Mouse (Mus musculus): ENCODE results near the gene Efnb2. TPM values are rescaled to one million over a fixed set of nuclear protein-coding genes. Genes with fewer than 3 reads are reported as not detected.

Gene Efnb2
- total RNA-seq, 2 experiments from 2014 or later: 24.8 to 29.4 TPM

DNA sequence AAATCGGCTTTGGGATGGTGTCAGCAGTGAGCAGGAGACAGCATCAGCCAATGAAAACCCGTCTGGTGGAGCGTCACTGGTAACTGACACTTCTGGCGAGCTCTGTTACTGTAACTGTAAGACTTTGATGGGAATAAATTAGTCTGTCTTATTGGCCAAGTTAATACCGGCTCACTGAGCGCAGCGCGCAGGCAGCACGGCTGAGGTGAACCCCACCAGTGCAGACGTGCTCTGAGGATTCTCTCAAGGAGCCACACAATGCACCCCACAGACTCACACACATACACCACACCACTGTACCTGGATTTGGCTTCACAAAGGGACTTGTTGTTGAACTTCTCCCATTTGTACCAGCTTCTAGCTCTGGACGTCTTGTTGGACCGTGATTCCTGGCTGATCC lies 39.0 kb downstream of the Efnb2 start:
- intact Hi-C loops (cut with DNase I): no loop called here

DNA sequence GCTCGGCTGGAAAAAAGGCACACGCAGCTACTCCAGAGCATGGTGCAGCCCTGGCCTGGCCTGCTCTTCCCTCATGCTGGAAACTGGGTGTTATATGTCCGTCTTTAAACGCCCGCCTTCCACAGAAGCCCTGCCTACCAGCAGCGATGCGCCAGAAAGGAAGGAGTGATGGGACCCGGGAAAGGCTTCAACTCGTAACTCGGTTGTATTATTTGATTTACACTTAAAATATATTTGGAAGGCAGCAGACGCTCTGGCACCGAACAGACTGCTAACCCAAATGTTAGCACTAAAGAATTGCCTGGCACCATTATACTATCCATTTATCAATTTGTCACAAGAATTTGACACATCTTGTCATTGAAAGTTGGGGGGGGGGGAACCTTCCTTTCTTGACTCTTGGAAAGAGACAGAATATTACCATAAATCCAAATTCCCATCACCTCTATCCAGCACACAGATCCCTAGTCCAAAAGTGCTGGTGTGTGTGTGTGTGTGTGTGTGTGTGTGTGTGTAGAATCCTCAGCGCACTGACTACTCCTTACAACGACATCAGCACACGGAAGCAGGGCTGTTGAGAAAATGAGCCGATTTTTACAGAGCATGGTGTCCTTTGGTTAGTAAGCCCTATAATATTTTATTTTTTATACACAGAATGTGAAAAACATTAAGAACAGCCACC lies 39.7 kb downstream of the Efnb2 start:
- intact Hi-C loops (cut with DNase I): no loop called here
- DNase-seq (ENCODE audit: low spot score): no peak

More for the DNA sequence above, 39.0 kb downstream of the Efnb2 start:
- DNase-seq (ENCODE audit: low spot score): no peak

- no peak for DNase-seq (ENCODE audit: low spot score)
- intact Hi-C loops (cut with DNase I): no loop called here
Observed at GRCm38 (mm10) chr8:8620536-8620935, 40.5 kb downstream of the Efnb2 start.

- DNase-seq (ENCODE audit: low spot score): no peak
- intact Hi-C loops (cut with DNase I): no loop called here
Observed at GRCm38 (mm10) chr8:8619221-8620194, 41.5 kb downstream of the Efnb2 start.

DNA sequence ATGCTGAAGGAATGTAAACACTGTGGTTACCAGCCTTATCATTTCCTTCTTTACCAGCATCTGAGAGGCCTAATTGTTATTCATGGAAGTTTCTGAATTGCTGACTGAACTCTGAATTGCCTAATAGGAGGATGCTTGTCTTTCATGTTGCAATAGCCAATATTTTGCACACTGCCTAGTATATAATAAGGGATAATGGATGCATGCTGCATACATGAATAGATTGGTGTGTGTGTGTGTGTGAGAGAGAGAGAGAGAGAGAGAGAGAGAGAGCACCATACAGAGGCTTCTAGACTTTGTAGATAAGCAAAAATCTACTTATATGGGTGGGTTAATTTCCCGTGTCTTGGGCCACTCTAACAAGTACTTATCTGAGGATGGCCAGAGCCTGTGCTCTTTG lies 47.2 kb downstream of the Efnb2 start:
- intact Hi-C loops (cut with DNase I): no loop called here
- DNase-seq (ENCODE audit: low spot score): no peak

DNA sequence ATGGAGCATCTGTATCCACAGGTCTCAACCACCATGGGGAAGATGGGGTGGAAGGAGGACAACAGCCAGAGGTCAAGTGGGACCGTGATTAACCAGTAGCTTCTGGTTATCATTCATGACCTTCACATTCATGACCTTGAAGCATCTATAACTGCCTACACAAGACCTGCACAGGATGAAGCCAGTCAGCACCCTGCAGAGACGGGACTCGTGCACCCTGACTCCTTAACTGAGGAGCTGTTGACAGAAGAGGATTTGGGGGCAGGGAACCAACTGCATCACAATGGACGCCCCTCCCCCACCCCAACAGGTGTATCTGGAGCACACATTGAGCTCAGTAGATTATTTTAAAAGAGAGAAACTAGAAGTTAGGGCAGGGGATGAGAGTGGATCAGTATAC lies 49.1 kb downstream of the Efnb2 start:
- DNase-seq (ENCODE audit: low spot score): no peak
- intact Hi-C loops (cut with DNase I): no loop called here

DNA sequence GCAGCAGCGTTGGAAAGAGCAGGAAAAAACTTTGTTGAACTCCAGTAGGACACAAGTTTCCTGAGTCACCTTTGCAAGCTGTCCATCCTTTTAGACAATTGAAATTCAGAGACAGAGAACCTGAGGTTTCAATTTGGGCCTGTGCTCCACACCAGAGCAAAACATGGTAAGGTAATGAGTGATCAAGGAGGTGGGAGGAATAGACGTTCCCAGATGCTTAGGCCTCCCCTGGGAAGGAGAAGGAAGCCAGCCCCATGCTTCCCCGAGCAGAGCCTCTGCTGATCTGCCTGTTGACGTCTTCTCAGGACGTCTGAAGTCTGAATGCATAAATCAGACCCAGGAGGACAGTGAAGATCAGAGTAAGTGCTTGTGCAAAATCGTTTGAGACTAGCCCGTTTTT lies 51.3 kb downstream of the Efnb2 start:
- intact Hi-C loops (cut with DNase I): no loop called here
- DNase-seq (ENCODE audit: low spot score): no peak

DNA sequence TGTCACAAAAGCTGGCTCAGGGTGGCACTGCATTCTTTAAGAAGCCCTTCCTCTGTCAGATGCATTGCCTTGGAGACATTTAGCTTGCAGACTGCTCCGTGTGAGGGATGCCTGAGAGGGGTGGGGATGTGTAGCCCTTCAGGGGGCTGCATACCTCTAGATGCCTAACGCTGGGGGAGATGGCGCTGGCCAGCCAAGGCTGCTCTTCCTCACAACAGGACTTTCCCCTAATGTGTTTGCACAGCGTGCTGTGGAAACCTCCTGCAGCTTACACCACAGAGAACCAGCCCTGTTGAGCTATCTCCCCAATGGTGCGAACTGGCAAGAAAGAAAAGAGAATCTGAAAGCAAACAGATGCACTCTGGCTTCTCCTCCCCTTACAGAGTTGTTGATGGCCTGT lies 51.9 kb downstream of the Efnb2 start:
- intact Hi-C loops (cut with DNase I): no loop called here
- no peak for DNase-seq (ENCODE audit: low spot score)

- intact Hi-C loops (cut with DNase I): no loop called here
Observed at GRCm38 (mm10) chr8:8605621-8606020, 55.4 kb downstream of the Efnb2 start.

DNA sequence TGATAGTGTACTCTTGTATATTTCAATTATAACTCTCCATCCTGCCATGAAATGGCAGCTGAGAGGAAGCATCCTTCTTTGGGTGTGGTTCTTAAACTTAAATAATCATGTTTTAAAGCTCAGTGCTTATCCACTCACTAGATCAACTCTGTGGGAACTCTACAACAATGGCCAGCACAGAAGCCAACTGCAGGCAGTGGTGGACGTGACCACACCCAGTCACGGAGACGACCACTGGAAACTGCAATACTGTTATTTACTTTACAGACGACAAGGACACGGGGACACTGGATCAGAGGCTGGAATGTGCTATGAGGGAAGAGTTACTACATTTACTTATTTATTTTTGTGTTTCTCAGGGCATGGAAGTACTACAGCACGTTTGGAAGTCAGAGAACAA lies 57.2 kb downstream of the Efnb2 start:
- intact Hi-C loops (cut with DNase I): no loop called here
- no peak for DNase-seq (ENCODE audit: low spot score)

More at GRCm38 (mm10) chr8:8605621-8606020, 55.4 kb downstream of the Efnb2 start:
- no peak for DNase-seq (ENCODE audit: low spot score)

DNA sequence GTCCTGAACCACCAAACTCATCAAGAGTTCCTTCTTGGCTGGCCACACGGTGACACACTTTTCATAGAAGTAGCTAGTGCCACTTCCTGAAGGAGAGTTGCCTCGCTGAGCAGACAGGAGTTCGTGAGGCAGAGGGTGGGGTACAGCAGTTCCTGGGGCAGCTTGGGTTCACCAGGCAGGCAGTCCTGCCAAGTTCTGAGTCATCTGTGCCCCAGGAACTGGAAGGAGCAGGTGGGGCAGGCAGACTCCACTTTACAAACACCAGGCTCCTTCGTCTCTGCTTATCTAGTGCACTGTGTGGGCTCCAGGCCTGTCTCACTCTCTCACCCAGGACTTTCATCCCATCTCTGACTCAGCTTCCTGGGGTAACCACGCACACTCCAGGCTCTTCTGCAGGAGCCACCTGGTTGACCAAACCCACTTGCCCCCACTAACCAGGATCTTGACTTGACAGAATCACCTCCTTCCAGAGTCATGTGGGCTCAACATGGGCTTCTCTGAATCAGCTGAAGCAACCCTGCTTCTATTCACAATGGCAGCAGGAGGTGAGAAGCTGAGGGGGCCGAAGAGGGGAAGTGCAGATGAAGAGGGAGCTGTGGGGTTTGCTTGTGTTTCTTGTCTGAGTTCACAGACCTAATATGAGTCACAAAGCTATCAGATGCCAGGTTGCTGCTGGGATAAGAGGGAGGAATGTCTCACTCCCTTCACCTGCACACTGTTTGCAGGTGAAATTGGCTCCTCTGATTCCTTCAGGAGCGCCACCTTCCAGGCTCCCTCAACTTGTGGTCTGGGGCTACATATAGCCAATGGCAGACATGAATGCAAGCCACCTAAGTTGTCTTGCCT lies 58.2 kb downstream of the Efnb2 start:
- peak; percentile 21 for DNase-seq (ENCODE audit: low spot score)
- intact Hi-C loops (cut with DNase I): no loop called here

DNA sequence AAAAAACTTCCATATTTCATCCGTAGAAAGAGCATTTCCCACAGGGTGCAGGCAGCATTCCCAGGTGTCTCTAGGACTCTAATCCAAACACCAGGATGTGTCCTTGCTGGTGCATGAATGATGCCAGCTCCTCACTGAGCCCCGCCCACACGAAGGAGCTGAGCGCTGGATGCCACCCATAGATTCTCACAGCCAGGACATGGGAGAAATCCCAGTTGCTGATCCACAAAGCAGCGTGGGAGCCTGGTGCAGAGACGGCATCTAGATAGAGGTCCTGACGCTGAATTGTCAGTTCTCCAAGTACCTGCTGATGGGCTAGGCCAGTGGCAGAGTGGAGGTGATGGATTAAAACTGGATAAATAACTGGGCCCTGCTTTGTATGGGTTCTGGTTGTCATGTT lies 61.1 kb downstream of the Efnb2 start:
- intact Hi-C loops (cut with DNase I): no loop called here
- no peak for DNase-seq (ENCODE audit: low spot score)

DNA sequence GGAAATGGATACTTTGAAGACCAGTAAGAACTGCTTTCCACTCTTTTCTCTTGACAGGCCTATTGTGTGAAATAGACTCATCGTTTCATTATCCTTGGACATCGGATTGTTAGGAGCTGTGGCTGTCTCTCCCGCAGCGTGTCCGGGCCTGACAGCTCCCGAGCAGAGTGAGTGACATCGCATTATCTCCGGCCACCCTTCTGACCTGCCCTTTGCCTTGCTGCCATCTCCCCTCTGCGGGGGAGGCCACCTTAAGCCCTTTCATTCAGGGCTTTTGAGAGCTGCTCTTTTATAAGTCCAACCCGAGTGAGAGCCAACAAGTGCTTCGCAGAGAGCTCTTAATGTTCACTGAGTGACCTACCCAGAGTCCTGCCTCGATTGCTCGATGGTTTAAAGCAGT lies 63.6 kb downstream of the Efnb2 start:
- intact Hi-C loops (cut with DNase I): no loop called here
- no peak for DNase-seq (ENCODE audit: low spot score)

GRCm38 (mm10) chr8:8595831-8596611 lies 65.0 kb downstream of the Efnb2 start:
- DNase-seq (ENCODE audit: low spot score): no peak

DNA sequence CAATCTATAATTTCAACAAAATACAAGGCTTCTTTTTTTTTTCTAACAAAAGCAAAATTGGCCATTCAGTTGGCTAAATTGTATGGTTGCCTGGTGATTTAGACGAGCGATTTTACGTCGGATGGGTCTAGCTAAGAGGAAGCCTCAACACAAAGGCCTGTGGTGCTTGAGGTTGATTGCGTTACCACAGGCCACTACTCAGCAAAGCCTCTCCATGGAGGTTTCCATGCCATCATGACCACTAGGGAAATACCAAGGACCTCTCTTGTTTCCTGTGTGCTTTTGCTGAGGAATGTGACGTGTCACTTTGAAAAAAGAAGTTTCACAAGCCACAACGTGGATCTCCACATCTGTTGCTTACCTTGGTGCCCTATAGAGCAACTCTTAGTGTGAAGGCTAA lies 67.2 kb downstream of the Efnb2 start:
- intact Hi-C loops (cut with DNase I): no loop called here
- no peak for DNase-seq (ENCODE audit: low spot score)

More at GRCm38 (mm10) chr8:8595831-8596611, 65.0 kb downstream of the Efnb2 start:
- intact Hi-C loops (cut with DNase I): no loop called here

DNA sequence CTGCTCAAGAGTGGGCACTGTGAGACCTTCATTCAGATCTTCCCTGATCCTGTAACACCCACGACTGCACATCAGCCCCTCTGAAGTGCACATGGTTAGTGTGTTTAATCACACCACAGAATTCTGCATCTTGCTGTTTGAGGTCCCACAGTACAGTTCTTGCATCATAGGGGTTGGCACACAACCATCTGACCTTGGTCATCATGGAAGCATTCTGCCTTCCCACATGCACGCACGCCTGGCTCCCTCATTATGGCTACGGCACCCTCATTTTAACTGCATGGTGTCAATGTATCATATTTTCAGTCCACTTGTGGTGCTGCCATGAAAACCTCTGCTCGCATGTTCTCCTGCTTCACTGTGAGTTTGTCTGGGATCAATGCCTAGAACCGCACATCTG lies 67.7 kb downstream of the Efnb2 start:
- DNase-seq (ENCODE audit: low spot score): no peak
- intact Hi-C loops (cut with DNase I): no loop called here

- no peak for DNase-seq (ENCODE audit: low spot score)
- intact Hi-C loops (cut with DNase I): no loop called here
Observed at GRCm38 (mm10) chr8:8592331-8592730, 68.7 kb downstream of the Efnb2 start.

GRCm38 (mm10) chr8:8583981-8584377 lies 77.1 kb downstream of the Efnb2 start:
- intact Hi-C loops (cut with DNase I): no loop called here

DNA sequence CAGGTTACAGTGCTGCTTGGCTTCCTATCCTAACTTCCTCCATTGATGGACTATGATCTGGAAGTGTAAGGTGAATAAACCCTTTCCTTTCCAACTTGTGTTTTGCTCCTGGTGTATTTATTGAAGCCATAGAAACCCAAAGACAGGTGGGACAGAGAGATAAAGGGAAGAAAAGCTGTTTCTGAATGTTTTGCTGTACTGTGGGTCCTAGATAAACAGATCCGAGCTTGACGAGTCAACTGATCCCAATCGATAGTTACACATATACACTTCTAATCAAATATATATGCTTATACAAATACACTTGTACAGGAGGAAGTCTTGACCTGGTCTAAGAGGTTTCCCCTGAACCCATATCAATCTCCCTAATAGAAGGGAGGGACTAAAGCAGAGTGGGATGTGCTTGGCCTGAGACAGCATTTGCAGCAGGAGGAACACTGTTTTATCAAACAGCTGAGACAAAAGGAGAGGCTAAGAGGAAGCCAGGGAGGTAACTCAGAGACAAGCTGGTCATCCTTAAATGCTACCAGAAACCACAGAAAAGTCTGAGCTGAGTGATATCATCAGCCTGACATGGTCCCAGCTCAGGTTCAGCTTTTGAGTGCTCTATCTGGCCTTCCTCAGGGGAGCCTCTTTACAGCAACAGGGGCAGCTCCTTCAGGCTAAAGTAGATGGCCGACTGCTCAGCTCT lies 77.6 kb downstream of the Efnb2 start:
- intact Hi-C loops (cut with DNase I): no loop called here
- no peak for DNase-seq (ENCODE audit: low spot score)

More at GRCm38 (mm10) chr8:8583981-8584377, 77.1 kb downstream of the Efnb2 start:
- DNase-seq (ENCODE audit: low spot score): no peak

Data from heart, postnatal 25 days (tissue).